Mouse (Mus musculus) forebrain, embryonic 15.5 days (tissue): ENCODE data around the gene Tbc1d9b. TPM values are rescaled to one million over a fixed set of nuclear protein-coding genes. Genes with fewer than 3 reads are reported as not detected.
A peak's percentile ranks its signal among the peaks of the same experiment; 100 is the strongest.
"Not testable (repeated sequence)": the region's sequence is repeated elsewhere in the genome, so short reads cannot be mapped to it uniquely, and the experiment has no call there.

Source experiments
- ATAC-seq: fragments of 200-750 bp; cut with Nextera tagmentation; replicated peaks from 2 replicates; pipeline ENCODE4 v1.8.0; 2017; ENCODE audit warnings: mild to moderate bottlenecking, moderate TSS enrichment, moderate library complexity
- H3K27ac ChIP-seq: fragments of 300-500 bp; sonication (generic); replicated peaks from 2 replicates; pipeline ENCODE4 v1.5.1; 2015; ENCODE audit warnings: mild to moderate bottlenecking, inconsistent platforms
- H3K27me3 ChIP-seq: fragments of 300-500 bp; sonication (generic); 2 replicates; pipeline ENCODE4 v1.6.1; 2015; ENCODE audit warnings: inconsistent platforms
- H3K36me3 ChIP-seq: fragments of 300-500 bp; sonication (generic); 2 replicates; pipeline ENCODE4 v1.6.1; 2015; ENCODE audit warnings: mild to moderate bottlenecking, inconsistent platforms
- H3K4me1 ChIP-seq: fragments of 300-500 bp; sonication (generic); 2 replicates; pipeline ENCODE4 v1.6.1; 2015; ENCODE audit warnings: inconsistent platforms
- H3K4me2 ChIP-seq: fragments of 300-500 bp; sonication (generic); replicated peaks from 2 replicates; pipeline ENCODE4 v1.6.1; 2015; ENCODE audit warnings: mild to moderate bottlenecking, inconsistent platforms
- H3K4me3 ChIP-seq: fragments of 300-500 bp; sonication (generic); 2 replicates; pipeline ENCODE4 v1.5.1; 2015; ENCODE audit warnings: mild to moderate bottlenecking, inconsistent platforms
- H3K9ac ChIP-seq: fragments of 300-500 bp; sonication (generic); replicated peaks from 2 replicates; pipeline ENCODE4 v1.6.1; 2015; ENCODE audit warnings: mild to moderate bottlenecking, inconsistent platforms
- H3K9me3 ChIP-seq: fragments of 300-500 bp; sonication (generic); 2 replicates; pipeline ENCODE4 v1.6.1; 2016; ENCODE audit warnings: inconsistent platforms
- WGBS: fragments of 180-500 bp; shearing (Covaris S2); methylation state at CpG from one replicate; pipeline ENCODE4 v1.1.7; 2015; ENCODE audit warnings: mixed read lengths; 5-methylcytosine and 5-hydroxymethylcytosine counted together
- polyA plus RNA-seq: library from polyadenylated mRNA; unstranded; fragments of >200 nt; fragmentation: Nextera tagmentation; extraction: Ambion mirVana; gene quantifications from 2 replicates; pipeline ENCODE4 v1.2.1, GENCODE M21; 2015

Tbc1d9b gene
- polyA plus RNA-seq, 1 experiment from 2014 or later = 37.0 TPM

- Histone ChIP-seq H3K4me1 (no peaks in the 10 kb centered on the region), H3K9me3 (no peaks in the 10 kb centered on the region), H3K27me3 (no peaks in the 10 kb centered on the region), H3K36me3 (peaks cover 81% of the 10 kb centered on the region), H3K9ac (no peak overlapping the region), H3K27ac (no peak overlapping the region), H3K4me3 (no peak overlapping the region), H3K4me2 (no peak overlapping the region)
- ATAC-seq = no peak
- WGBS = 91% methylated on average over 4 of the region's 4 CpGs
These were observed 28.2 kb downstream of the Tbc1d9b start for GRCm38 (mm10) chr11:50159347-50159746.

GRCm38 (mm10) chr11:50161578-50162304 lies 30.5 kb downstream of the Tbc1d9b start:
- Histone ChIP-seq H3K27ac (no peak overlapping the region), H3K36me3 (peaks cover 66% of the 10 kb centered on the region), H3K4me2 (no peak overlapping the region), H3K9me3 (no peaks in the 10 kb centered on the region), H3K27me3 (no peaks in the 10 kb centered on the region), H3K9ac (no peak overlapping the region), H3K4me1 (no peaks in the 10 kb centered on the region), H3K4me3 (no peak overlapping the region)
- peak; percentile 31; the same call in 1 of the 2 replicates for ATAC-seq
- 62% methylated on average over 10 of the region's 10 CpGs for WGBS

DNA sequence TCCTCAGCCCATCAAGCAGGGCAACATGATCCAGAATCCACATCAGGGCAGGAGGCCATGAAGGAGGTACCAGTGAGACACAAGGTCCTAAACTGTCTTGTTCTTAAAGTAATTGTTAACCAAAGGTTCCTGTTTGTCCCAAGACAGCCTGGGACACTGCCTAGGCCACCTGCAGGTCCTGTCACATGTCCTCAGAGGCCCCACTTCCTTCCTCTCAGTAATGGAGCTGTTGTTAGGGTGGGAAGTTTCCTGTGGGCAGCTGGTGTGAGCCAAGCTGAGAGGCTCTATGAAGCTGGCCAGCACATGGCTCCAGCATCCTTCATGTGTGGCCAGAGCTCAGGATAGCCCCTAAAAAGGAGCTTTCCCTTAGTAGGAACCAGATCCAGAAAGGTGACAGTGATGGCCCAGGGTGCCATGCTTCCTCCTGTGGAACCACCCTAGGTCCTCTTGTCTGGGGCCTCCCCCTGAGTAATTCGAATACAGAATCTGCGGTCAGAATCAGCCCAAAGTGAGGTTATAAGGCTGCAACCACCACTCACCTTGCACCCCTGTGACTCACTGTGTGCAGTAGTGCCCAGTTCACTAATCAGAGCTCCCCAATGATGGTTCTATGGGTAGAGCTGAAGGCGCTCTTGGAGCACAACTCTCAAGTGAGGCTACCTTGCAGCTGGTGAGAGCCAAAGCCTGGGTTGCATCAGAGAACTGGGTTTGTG lies 31.3 kb downstream of the Tbc1d9b start:
- peaks cover 60% of the 10 kb centered on the region for H3K36me3 ChIP-seq
- no peak overlapping the region for H3K4me3 ChIP-seq
- no peaks in the 10 kb centered on the region for H3K9me3 ChIP-seq
- no peak for ATAC-seq
- no peaks in the 10 kb centered on the region for H3K27me3 ChIP-seq
- WGBS = 99% methylated on average over 3 of the region's 3 CpGs
- H3K4me2 ChIP-seq = no peak overlapping the region
- H3K27ac ChIP-seq = no peak overlapping the region
- no peak overlapping the region for H3K9ac ChIP-seq
- H3K4me1 ChIP-seq = no peaks in the 10 kb centered on the region

- Histone ChIP-seq H3K27ac (no peak overlapping the region), H3K27me3 (no peaks in the 10 kb centered on the region), H3K4me2 (no peak overlapping the region), H3K36me3 (peaks cover 58% of the 10 kb centered on the region), H3K9ac (no peak overlapping the region), H3K4me1 (no peaks in the 10 kb centered on the region), H3K9me3 (no peaks in the 10 kb centered on the region), H3K4me3 (no peak overlapping the region)
- no peak for ATAC-seq
- WGBS = 90% methylated on average over 5 of the region's 5 CpGs
These were observed 37.2 kb downstream of the Tbc1d9b start for GRCm38 (mm10) chr11:50168352-50168751.

DNA sequence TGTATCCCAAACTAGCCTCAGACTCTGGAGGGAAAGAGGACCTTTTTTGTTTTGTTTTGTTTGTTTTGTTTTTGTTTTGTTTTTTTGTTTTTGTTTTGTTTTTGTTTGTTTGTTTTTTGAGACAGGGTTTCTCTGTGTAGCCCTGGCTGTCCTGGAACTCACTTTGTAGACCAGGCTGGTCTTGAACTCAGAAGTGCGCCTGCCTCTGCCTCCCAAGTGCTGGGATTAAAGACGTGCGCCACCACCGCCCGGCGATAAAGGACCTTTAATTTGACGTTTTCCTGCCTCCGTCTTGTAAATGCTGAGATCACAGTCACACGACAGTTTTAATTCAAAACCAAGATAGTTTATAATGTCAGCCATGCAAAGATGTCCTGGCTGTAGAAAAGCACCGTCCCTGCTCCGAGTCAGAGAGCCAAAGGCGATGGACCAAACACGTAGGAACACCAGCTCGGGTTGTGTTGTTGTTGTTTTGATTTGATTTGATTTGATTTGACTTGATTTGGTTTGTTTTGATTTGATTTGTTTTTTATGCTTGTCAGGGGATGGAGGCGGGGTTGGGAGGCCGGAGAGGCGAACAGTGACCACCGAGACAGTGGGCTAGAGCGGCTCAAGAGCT lies 43.0 kb downstream of the Tbc1d9b start, which contains the start of gene Mrnip:
TSS of gene Mrnip (plus strand) at position 334 of the 619 bp plus-strand sequence.
- 4% methylated on average over 19 of the region's 19 CpGs for WGBS
- not testable (repeated sequence) for H3K4me1 ChIP-seq, H3K27me3 ChIP-seq, H3K9me3 ChIP-seq
- peak; percentile 48 for ATAC-seq
- peak within 1 kb of the TSS; percentile 64 for H3K4me3 ChIP-seq
- H3K4me2 ChIP-seq = peak within 1 kb of the TSS; percentile 65
- H3K27ac ChIP-seq = peak within 1 kb of the TSS; percentile 87
- H3K9ac ChIP-seq = peak within 1 kb of the TSS; percentile 71
- peaks cover 37% of the 10 kb centered on the region for H3K36me3 ChIP-seq

DNA sequence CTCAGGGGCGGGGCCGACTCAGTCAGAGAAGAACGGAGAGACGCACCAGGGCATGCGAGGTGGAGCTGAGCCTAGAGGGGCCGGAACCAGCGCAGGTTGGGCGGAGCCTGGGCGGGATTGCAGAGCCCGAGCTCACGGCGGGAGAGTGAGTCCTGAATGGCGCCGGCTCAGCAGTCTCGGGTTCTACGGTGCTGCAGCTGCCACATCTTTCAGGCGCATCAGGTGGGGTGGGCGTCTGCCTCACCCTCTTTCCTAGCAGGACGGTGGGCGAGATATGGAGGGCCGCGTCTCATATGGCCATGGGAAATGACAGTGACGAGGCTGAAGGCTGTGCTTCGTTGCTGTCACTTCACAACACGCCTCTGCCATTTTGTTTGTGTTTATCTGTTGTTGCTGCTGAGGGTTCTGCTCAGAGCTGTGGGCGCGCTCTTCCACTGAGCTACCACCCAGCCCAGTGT lies 43.6 kb downstream of the Tbc1d9b start:
- Histone ChIP-seq H3K36me3 (peaks cover 32% of the 10 kb centered on the region), H3K4me1 (peaks cover 9% of the 10 kb centered on the region), H3K4me2 (peak overlapping the region; percentile 65), H3K4me3 (peak overlapping the region; percentile 64), H3K9ac (peak overlapping the region; percentile 71), H3K9me3 (no peaks in the 10 kb centered on the region), H3K27ac (peak overlapping the region; percentile 87), H3K27me3 (no peaks in the 10 kb centered on the region)
- ATAC-seq = peak; percentile 99
- under 1% methylated on average over 27 of the region's 27 CpGs for WGBS

DNA sequence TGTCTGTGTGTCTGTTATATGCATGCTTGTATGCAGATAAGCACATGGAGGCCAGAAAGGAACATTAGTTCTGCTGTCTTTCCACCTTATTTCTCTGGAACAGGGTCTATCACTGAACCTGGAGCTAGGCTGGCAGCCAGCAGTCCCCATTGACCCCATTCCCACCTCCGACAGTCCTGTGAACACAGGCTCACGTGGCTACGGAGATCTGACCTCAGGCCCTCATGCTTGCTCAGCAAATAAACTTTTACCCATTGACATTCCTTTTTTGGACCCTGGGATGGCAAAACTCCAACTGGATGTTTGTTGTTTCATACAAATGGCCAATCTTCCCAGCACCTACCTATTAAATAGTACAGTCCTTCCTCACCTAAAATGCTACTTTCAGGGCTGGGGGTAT lies 45.2 kb downstream of the Tbc1d9b start:
- no peak overlapping the region for H3K27ac ChIP-seq
- H3K4me1 ChIP-seq = peaks cover 9% of the 10 kb centered on the region
- no peak overlapping the region for H3K4me3 ChIP-seq
- H3K9me3 ChIP-seq = no peaks in the 10 kb centered on the region
- H3K27me3 ChIP-seq = no peaks in the 10 kb centered on the region
- no peak for ATAC-seq
- H3K9ac ChIP-seq = no peak overlapping the region
- H3K36me3 ChIP-seq = peaks cover 20% of the 10 kb centered on the region
- WGBS = 84% methylated on average over 3 of the region's 3 CpGs
- no peak overlapping the region for H3K4me2 ChIP-seq

DNA sequence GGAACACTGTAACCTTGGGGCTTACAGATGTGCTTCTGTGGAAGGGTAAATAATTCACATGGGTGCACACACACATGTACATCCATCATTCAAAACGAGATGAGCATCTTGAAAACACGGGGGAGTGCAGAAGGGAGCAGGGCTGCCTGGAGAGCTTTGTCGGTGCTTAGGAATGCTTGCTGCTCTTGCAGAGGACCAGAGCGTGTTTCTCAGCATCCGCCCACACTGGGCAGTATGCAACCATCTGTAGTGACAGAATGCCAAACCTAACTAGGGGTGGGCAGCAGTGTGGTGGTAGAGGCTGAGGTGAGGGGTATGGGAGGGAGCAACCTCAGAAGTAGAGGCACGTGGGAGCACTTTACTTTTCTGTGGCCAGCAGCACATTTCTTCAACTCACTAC lies 45.9 kb downstream of the Tbc1d9b start:
- Histone ChIP-seq H3K4me1 (peaks cover 9% of the 10 kb centered on the region), H3K36me3 (peaks cover 14% of the 10 kb centered on the region), H3K4me3 (no peak overlapping the region), H3K4me2 (no peak overlapping the region), H3K27ac (no peak overlapping the region), H3K9ac (no peak overlapping the region), H3K9me3 (no peaks in the 10 kb centered on the region), H3K27me3 (no peaks in the 10 kb centered on the region)
- WGBS = 87% methylated on average over 6 of the region's 6 CpGs
- ATAC-seq = no peak

DNA sequence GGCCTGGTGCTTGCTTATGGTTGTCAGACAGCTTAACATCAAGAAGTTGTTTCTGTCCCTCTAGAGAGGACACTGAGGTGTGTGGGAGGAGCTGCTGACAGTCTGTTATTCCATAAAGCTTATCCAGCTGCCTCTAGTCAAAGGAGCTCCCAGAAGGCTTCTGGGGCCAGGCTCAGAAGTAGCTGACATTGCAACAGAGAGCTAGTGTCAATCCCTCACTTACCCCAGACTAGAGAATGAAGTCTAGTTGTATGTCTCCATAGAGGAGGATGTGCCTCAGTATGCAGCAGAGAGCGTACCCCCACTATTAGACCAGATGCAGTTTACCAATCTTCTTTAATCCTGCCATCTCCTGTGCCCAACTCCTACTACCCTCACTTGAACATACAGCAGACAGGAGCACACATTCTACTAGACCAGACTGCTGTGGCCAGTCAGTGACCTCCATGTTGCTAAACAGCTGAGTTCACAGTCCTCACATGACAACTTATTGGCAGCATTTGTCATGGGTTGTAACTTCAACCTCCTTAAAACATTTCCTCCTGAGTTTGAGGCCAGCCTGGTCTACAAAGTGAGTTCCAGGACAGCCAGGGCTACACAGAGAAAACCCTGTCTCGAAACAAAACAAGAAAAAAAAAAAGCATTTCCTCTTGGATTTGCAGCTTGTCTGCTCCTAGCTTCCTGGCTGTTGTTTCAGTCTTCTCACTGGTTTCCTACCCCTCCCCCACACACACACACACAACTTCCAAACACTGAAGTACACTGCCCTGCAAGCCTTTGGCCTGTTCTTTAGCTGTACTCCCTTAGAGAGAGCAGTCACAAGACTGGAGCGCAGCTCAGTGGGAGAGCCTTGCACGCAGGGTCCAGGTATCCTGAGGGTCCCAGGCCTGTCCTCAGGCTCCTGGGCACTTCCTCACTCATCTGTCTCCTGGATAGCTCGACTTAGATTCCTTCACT lies 47.6 kb downstream of the Tbc1d9b start:
- no peaks in the 10 kb centered on the region for H3K27me3 ChIP-seq
- H3K4me2 ChIP-seq = no peak overlapping the region
- no peaks in the 10 kb centered on the region for H3K9me3 ChIP-seq
- H3K9ac ChIP-seq = no peak overlapping the region
- no peak overlapping the region for H3K27ac ChIP-seq
- H3K4me1 ChIP-seq = peaks cover 9% of the 10 kb centered on the region
- peaks cover 12% of the 10 kb centered on the region for H3K36me3 ChIP-seq
- ATAC-seq = no peak
- no peak overlapping the region for H3K4me3 ChIP-seq
- WGBS = 81% methylated on average over 5 of the region's 5 CpGs

- peaks cover 12% of the 10 kb centered on the region for H3K36me3 ChIP-seq
- no peak overlapping the region for H3K27ac ChIP-seq
- ATAC-seq = no peak
- WGBS = 86% methylated on average over 6 of the region's 6 CpGs
- H3K27me3 ChIP-seq = no peaks in the 10 kb centered on the region
- H3K9me3 ChIP-seq = no peaks in the 10 kb centered on the region
- no peak overlapping the region for H3K4me2 ChIP-seq
- no peak overlapping the region for H3K9ac ChIP-seq
- H3K4me1 ChIP-seq = peaks cover 3% of the 10 kb centered on the region
- H3K4me3 ChIP-seq = no peak overlapping the region
These were observed 49.5 kb downstream of the Tbc1d9b start for GRCm38 (mm10) chr11:50180478-50181231.

DNA sequence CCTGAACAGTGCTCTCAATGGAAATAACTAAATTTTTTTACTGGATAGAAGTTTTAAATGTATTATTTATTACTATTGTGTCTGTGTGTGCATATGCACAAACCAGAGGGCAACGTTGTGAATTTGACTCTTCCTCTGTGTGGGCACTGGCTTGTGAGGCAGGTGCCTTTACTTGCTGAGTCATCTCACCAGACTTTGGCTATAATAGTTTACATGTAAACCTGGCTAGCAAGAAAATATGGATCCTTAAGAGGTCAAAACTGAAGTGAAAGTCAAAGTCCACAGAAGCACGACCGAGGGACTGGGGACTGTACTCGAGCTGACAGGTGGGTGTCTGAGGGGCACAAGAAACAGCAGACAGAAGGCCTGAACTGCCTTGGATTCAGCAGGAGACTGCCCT lies 51.5 kb downstream of the Tbc1d9b start:
- no peak overlapping the region for H3K4me3 ChIP-seq
- no peaks in the 10 kb centered on the region for H3K27me3 ChIP-seq
- H3K9me3 ChIP-seq = no peaks in the 10 kb centered on the region
- no peak overlapping the region for H3K27ac ChIP-seq
- ATAC-seq = no peak
- H3K4me2 ChIP-seq = no peak overlapping the region
- H3K4me1 ChIP-seq = no peaks in the 10 kb centered on the region
- H3K36me3 ChIP-seq = peaks cover 6% of the 10 kb centered on the region
- no peak overlapping the region for H3K9ac ChIP-seq
- 86% methylated on average over 4 of the region's 4 CpGs for WGBS
